Mouse (Mus musculus) c-Kit-negative CD71-positive TER-119-positive erythroid progenitor cells, embryonic 14.5 days (primary cell): ENCODE data around the gene Stx7.
"Not testable (repeated sequence)": the region's sequence is repeated elsewhere in the genome, so short reads cannot be mapped to it uniquely, and the experiment has no call there.

Source experiments
- DNase-seq: peaks from one replicate; pipeline ENCODE4 v3.0.0-alpha.2; 2013; ENCODE audit warnings: low read depth, low spot score

Gene Stx7

GRCm38 (mm10) chr10:24149135-24149781 is at the start of gene Stx7:
Gene Stx7 (plus strand): TSS chr10:24149302.
- peak; percentile 83 for DNase-seq

- not testable (repeated sequence) for DNase-seq
Measured at GRCm38 (mm10) chr10:24101812-24102211, 47.3 kb upstream of the Stx7 start, which contains the start of gene Taar8c. Gene Taar8c (minus strand): TSS chr10:24101912.

DNA sequence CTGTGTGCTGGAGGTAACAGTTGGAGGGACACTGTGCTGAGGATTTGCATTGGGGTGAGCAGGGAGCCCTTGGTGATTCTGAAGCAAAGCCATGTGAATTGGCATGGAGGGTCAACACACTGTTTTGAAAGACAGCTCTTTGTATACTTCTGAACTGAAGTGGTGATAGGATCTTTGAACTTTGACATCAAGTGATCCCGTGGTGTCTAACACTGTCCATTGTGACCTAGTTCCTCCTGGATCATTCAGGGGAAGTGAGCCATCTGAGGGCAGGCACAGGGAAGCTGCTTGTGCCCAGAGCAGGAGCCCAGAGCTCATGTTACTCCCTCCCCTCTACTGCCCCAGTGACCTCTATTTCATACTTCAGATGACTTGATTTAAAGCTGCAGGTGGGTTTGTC is 45.8 kb upstream of the Stx7 start:
- DNase-seq, result not testable (repeated sequence)

GRCm38 (mm10) chr10:24107747-24108146 is 41.4 kb upstream of the Stx7 start:
- no peak for DNase-seq

- DNase-seq, result no peak
Measured at GRCm38 (mm10) chr10:24108236-24108635, 40.9 kb upstream of the Stx7 start.

DNA sequence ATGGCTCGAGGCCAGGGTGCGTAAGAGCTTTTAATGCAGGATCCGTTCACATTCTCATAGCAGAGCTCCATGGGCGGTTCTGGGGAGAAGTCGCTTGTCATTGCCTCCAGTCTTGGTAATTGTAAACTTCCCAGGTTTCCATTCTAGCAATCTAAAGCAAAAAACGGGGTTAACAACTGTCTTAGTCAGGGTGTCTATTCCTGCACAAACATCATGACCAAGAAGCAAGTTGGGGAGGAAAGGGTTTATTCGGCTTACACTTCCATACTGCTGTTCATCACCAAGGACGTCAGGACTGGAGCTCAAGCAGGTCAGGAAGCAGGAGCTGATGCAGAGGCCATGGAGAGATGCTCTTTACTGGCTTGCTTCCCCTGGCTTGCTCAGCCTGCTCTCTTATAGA is 39.7 kb upstream of the Stx7 start, which contains the start of gene Taar9:
Taar9 (minus strand) TSS at position 101 of the 400 bp plus-strand sequence.
- not testable (repeated sequence) for DNase-seq

- DNase-seq, result no peak
Measured at GRCm38 (mm10) chr10:24111116-24111778, 37.9 kb upstream of the Stx7 start.

DNA sequence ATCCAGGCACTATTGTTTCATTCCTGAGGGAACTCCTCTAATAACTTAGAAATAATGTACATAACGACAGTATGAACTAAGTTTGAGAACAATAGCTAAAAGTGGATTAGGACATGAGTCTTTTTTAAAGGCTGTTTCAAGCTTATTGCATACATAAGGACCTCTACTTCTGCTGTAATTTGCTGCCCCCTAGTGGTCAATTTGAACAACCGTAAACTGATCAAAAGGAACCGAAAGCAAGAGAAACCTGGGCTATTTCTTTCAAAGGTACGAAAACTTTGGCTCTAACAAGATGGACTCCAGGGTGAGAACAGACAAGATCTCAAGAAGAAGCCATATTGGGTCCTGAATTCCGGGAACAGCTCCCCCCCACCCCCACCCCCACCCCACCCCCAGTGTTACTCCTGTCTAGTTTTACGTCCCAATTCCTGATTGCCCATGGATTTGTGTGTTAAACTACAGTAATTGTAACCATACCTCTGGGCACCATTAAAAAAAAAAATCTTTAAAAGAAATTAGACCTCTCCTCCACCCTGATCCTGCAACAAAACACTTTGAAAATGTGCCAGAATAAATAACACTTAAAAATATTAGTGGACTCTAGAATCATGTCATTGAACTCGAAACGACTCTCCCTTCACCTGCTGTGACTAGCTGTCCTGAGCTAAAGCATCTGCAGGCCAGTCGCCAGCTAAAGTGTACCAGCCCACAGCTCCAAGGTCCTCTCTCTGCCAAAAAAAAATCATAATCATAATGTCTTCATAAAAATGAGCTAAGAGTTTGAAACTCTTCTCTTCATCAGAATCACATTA is 17.4 kb upstream of the Stx7 start:
- DNase-seq, result peak; percentile 50

- DNase-seq, result no peak
Measured at GRCm38 (mm10) chr10:24132273-24132672, 16.8 kb upstream of the Stx7 start.

GRCm38 (mm10) chr10:24133132-24133531 is 16.0 kb upstream of the Stx7 start:
- DNase-seq, result no peak

DNA sequence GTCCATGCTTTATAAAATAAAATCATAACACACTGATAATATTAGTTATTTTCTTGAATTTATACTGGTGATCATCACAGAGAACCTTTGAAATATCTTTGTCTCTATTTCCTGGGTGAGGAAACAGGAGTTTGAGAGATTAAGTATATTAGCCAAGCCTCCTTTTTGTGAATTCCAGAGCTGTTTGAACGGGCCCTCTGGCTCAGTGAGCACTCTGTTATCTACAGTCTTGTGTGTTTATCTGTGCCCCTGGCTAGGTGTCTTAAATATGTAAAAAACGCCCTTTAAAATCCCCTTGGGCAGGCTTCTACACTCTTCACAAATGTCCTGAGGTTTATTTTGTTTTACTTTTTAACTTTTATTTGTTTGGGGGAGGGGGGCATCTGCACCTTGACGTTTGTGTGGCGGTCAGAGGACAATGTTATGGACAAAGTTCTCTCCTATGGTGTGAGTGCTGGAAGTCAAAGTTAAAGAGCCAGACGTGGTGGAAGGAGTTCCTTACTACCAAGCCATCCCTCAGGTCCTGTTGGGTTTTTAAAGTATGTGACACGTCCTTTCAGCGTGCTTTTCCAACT is 14.9 kb upstream of the Stx7 start:
- no peak for DNase-seq

- DNase-seq, result no peak
Measured at GRCm38 (mm10) chr10:24138623-24139261, 10.4 kb upstream of the Stx7 start.

DNA sequence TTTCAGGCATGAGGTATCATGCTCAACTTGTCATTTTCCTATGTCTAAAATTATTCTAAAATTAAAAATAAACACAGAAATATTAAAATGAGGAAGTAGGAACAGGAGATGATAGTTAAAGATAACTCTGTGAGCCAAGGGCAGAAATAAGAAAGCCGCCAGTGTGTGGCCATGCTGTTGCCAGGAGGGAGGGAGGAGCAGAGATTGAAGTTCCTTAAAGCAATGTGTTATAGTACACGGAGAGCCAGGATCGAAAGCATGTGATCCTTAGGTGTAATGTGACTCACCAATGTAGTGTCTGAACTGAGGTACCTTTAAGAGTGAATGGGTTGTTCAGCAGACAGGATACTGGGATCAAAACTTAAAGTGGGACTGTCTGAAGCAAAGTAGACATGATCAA is 6.4 kb upstream of the Stx7 start:
- no peak for DNase-seq

DNA sequence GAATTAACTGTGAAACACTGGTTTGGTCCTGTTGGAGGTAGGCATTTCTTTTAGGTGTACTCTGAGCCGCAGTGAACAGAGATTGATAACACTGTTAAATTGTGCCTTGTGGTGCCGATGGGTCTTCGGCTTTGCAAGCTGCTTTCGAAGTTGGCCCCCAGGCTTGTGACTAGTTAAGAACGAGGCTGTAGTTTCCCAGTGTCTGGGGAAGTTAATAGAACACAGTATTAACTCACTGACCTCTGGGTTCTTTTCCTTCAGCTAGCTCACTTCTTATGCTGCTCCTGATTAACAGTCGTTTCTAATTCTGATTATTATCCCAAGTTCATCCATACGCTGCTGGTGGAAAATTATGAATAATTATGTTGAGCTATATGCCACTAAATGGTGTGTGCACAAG is 984 bp downstream of the Stx7 start:
- DNase-seq, result no peak

DNA sequence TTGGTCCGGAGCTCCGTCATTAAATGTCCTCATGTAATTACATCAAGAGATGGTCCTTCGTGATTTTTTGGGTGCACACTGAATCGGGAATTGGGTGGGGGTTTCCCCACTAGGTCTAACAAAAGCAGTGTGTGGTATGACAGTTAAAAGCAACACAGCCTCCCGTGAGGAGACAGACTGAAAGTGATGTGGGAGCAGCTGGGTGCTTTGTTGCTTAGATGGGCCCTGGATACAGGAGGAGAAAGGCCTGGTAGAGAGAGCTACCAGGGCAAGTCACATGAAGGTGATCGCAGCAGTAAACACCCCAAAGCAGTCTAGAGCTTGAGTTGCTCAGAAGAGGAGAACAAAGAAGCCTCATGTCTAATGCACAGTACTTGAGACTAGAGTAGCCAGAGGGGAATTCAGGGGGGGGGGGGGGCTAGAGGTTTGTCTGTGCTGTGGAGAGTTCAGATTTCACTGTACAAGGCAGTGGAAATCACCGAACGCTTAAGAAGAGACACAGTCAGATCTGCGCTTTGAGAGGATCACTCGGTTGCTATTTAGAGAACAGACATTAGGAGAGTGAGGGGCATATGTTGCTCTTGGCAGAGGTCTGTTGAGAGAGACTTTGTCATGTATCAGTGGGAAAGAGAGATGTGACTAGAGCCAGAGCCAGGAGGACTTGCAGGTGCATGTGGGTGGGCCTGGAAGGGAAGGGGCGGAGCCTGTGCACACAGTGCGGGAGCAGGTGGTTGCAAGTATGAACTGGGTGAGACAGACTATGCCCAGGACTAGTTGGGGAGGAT is 9.6 kb downstream of the Stx7 start:
- no peak for DNase-seq

- no peak for DNase-seq
Measured at GRCm38 (mm10) chr10:24159575-24159974, 10.5 kb downstream of the Stx7 start.

GRCm38 (mm10) chr10:24160349-24160748 is 11.2 kb downstream of the Stx7 start:
- no peak for DNase-seq

DNA sequence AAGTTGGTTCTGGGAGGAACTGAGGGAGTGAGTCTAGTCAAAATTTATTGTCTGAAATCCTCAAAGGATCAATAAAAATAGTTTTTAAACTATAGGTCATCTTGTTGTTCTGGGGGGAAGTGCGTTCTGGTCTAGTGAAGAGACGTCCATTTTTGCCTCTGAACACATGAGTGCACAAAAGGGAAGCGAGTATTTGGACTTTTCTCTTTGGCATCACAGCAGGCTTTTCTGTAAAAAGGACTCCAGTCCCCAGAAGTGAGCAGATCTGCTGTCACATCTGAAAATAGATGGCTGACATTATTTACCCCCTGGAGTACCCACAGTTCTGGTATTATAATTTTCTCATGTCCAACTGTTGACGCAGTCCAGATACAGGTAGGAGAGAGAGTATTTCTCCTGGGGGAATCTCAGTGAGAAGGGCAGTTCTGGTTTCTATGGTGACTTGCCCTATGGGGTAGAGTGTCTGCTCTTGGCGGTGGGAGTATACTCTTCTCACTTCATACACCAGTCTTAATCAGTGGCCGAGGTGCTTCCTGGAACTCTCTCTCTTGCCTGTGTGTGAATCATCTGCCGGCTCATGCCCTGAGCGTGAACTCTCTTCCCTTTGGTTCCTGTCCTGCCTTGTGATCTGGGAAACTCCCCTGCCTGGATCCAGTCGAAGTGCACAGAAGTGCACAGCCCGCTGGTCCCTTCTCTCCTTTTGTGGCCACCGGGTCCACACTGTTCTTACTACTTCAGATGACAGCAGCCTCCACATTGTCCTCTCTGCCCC is 15.2 kb downstream of the Stx7 start:
- no peak for DNase-seq

- no peak for DNase-seq
Measured at GRCm38 (mm10) chr10:24164909-24165304, 15.8 kb downstream of the Stx7 start.

GRCm38 (mm10) chr10:24165526-24166055 is 16.5 kb downstream of the Stx7 start:
- no peak for DNase-seq
